Mouse (Mus musculus): ENCODE measurements around the gene Afg3l1. TPM values are rescaled to one million over a fixed set of nuclear protein-coding genes. Genes with fewer than 3 reads are reported as not detected.

Afg3l1 gene
- total and polyA plus RNA-seq, 2 experiments from 2014 or later = 16.7 to 39.9 TPM

- ATAC-seq (ENCODE audit: insufficient read depth, low read depth) (peak; percentile 21), DNase-seq (ENCODE audit: low spot score) (no peak)
- 10% methylated on average over 34 of the region's 34 CpGs for WGBS
- peak overlapping the region; percentile 79; the same call in 1 of the 2 replicates for H3K27ac ChIP-seq (ENCODE audit: low read depth)
- H3K4me2 ChIP-seq (ENCODE audit: low read depth, low read length) = peak overlapping the region; percentile 77
- H3K4me3 ChIP-seq (ENCODE audit: low read depth, low read length) = peak overlapping the region; percentile 81
- H3K4me1 ChIP-seq (ENCODE audit: control insufficient read depth, insufficient read depth) = peaks cover 12% of the 10 kb centered on the region
- peak overlapping the region; percentile 63 for H3K9ac ChIP-seq (replicated peaks; ENCODE audit: low read depth, low read length)
- peaks cover 18% of the 10 kb centered on the region for H3K36me3 ChIP-seq (replicated peaks; ENCODE audit: control insufficient read depth, insufficient read depth, low read length)
- H3K9me3 ChIP-seq (replicated peaks; ENCODE audit: control insufficient read depth, low read length) = no peaks in the 10 kb centered on the region
- H3K27me3 ChIP-seq (ENCODE audit: control insufficient read depth, insufficient read depth, low read length) = no peaks in the 10 kb centered on the region
- TF ChIP-seq CTCF (IDR thresholded peaks at IDR 0.05; ENCODE audit: low read depth) (no peak), EP300 (IDR thresholded peaks at IDR 0.05; ENCODE audit: low read depth) (no peak)
Measured at GRCm38 (mm10) chr8:123476911-123477736, 579 bp upstream of the Afg3l1 start.

GRCm38 (mm10) chr8:123478456-123479218 is 934 bp downstream of the Afg3l1 start:
- H3K27ac ChIP-seq (ENCODE audit: low read depth) = peak overlapping the region; percentile 79
- TF ChIP-seq EP300 (IDR thresholded peaks at IDR 0.05; ENCODE audit: low read depth) = no peak
- no peak for TF ChIP-seq CTCF (IDR thresholded peaks at IDR 0.05; ENCODE audit: low read depth)
- 36% methylated on average over 16 of the region's 16 CpGs for WGBS

GRCm38 (mm10) chr8:123482627-123483026 is 4.9 kb downstream of the Afg3l1 start:
- Histone ChIP-seq H3K9me3 (replicated peaks; ENCODE audit: control insufficient read depth, low read length) (no peaks in the 10 kb centered on the region), H3K4me3 (ENCODE audit: low read depth, low read length) (no peak overlapping the region), H3K27ac (ENCODE audit: low read depth) (no peak overlapping the region), H3K27me3 (ENCODE audit: control insufficient read depth, insufficient read depth, low read length) (no peaks in the 10 kb centered on the region), H3K4me1 (ENCODE audit: control insufficient read depth, insufficient read depth) (peaks cover 8% of the 10 kb centered on the region; the same call in 1 of the 2 replicates), H3K9ac (replicated peaks; ENCODE audit: low read depth, low read length) (no peak overlapping the region), H3K4me2 (ENCODE audit: low read depth, low read length) (no peak overlapping the region), H3K36me3 (replicated peaks; ENCODE audit: control insufficient read depth, insufficient read depth, low read length) (peaks cover 61% of the 10 kb centered on the region)
- TF ChIP-seq CTCF (IDR thresholded peaks at IDR 0.05; ENCODE audit: low read depth) (no peak), EP300 (IDR thresholded peaks at IDR 0.05; ENCODE audit: low read depth) (no peak)
- WGBS = 91% methylated on average over 7 of the region's 7 CpGs
- ATAC-seq (ENCODE audit: insufficient read depth, low read depth) = no peak
- no peak for DNase-seq (ENCODE audit: low spot score)

More at GRCm38 (mm10) chr8:123478456-123479218, 934 bp downstream of the Afg3l1 start:
- no peaks in the 10 kb centered on the region for H3K9me3 ChIP-seq (replicated peaks; ENCODE audit: control insufficient read depth, low read length)
- no peak for DNase-seq (ENCODE audit: low spot score)
- H3K36me3 ChIP-seq (replicated peaks; ENCODE audit: control insufficient read depth, insufficient read depth, low read length) = peaks cover 24% of the 10 kb centered on the region
- peak overlapping the region; percentile 77 for H3K4me2 ChIP-seq (ENCODE audit: low read depth, low read length)
- H3K4me1 ChIP-seq (ENCODE audit: control insufficient read depth, insufficient read depth) = peaks cover 12% of the 10 kb centered on the region
- peak overlapping the region; percentile 63 for H3K9ac ChIP-seq (replicated peaks; ENCODE audit: low read depth, low read length)
- ATAC-seq (ENCODE audit: insufficient read depth, low read depth) = no peak
- peak overlapping the region; percentile 81 for H3K4me3 ChIP-seq (ENCODE audit: low read depth, low read length)
- no peaks in the 10 kb centered on the region for H3K27me3 ChIP-seq (ENCODE audit: control insufficient read depth, insufficient read depth, low read length)

- ATAC-seq (ENCODE audit: insufficient read depth, low read depth) (no peak), DNase-seq (ENCODE audit: low spot score) (no peak)
- Histone ChIP-seq H3K4me1 (ENCODE audit: control insufficient read depth, insufficient read depth) (no peaks in the 10 kb centered on the region), H3K27me3 (ENCODE audit: control insufficient read depth, insufficient read depth, low read length) (no peaks in the 10 kb centered on the region), H3K27ac (ENCODE audit: low read depth) (no peak overlapping the region), H3K36me3 (replicated peaks; ENCODE audit: control insufficient read depth, insufficient read depth, low read length) (peaks cover 96% of the 10 kb centered on the region), H3K4me2 (ENCODE audit: low read depth, low read length) (no peak overlapping the region), H3K4me3 (ENCODE audit: low read depth, low read length) (no peak overlapping the region), H3K9me3 (replicated peaks; ENCODE audit: control insufficient read depth, low read length) (no peaks in the 10 kb centered on the region), H3K9ac (replicated peaks; ENCODE audit: low read depth, low read length) (no peak overlapping the region)
- 87% methylated on average over 15 of the region's 15 CpGs for WGBS
- TF ChIP-seq EP300 (IDR thresholded peaks at IDR 0.05; ENCODE audit: low read depth) (no peak), CTCF (IDR thresholded peaks at IDR 0.05; ENCODE audit: low read depth) (no peak)
Measured at GRCm38 (mm10) chr8:123491280-123492075, 13.8 kb downstream of the Afg3l1 start.

GRCm38 (mm10) chr8:123492898-123493297 is 15.2 kb downstream of the Afg3l1 start:
- Histone ChIP-seq H3K27ac (ENCODE audit: low read depth) (no peak overlapping the region), H3K4me2 (ENCODE audit: low read depth, low read length) (no peak overlapping the region), H3K9me3 (replicated peaks; ENCODE audit: control insufficient read depth, low read length) (no peaks in the 10 kb centered on the region), H3K4me1 (ENCODE audit: control insufficient read depth, insufficient read depth) (no peaks in the 10 kb centered on the region), H3K4me3 (ENCODE audit: low read depth, low read length) (no peak overlapping the region), H3K36me3 (replicated peaks; ENCODE audit: control insufficient read depth, insufficient read depth, low read length) (peaks cover 95% of the 10 kb centered on the region), H3K9ac (replicated peaks; ENCODE audit: low read depth, low read length) (no peak overlapping the region), H3K27me3 (ENCODE audit: control insufficient read depth, insufficient read depth, low read length) (no peaks in the 10 kb centered on the region)
- TF ChIP-seq CTCF (IDR thresholded peaks at IDR 0.05; ENCODE audit: low read depth) (no peak), EP300 (IDR thresholded peaks at IDR 0.05; ENCODE audit: low read depth) (no peak)
- ATAC-seq (ENCODE audit: insufficient read depth, low read depth) = no peak
- DNase-seq (ENCODE audit: low spot score) = no peak
- WGBS = 94% methylated on average over 9 of the region's 9 CpGs

Measured in heart, postnatal 0 days (tissue).